Mouse (Mus musculus) intestine, embryonic 15.5 days (tissue): ENCODE results near the gene Tagap1. TPM values are rescaled to one million over a fixed set of nuclear protein-coding genes. Genes with fewer than 3 reads are reported as not detected.
"Not testable (repeated sequence)": the region's sequence is repeated elsewhere in the genome, so short reads cannot be mapped to it uniquely, and the experiment has no call there.

Experiments
- ATAC-seq: fragments of 200-750 bp; cut with Nextera tagmentation; 2 replicates; pipeline ENCODE4 v1.8.0; 2017; ENCODE audit warnings: moderate TSS enrichment, moderate library complexity
- H3K27ac ChIP-seq: fragments of 300-500 bp; sonication (generic); 2 replicates; pipeline ENCODE4 v1.5.1; 2015; ENCODE audit warnings: mild to moderate bottlenecking, inconsistent platforms
- H3K27me3 ChIP-seq: fragments of 300-500 bp; sonication (generic); replicated peaks from 2 replicates; pipeline ENCODE4 v1.6.1; 2015; ENCODE audit warnings: inconsistent platforms
- H3K36me3 ChIP-seq: fragments of 300-500 bp; sonication (generic); 2 replicates; pipeline ENCODE4 v1.6.1; 2015; ENCODE audit warnings: inconsistent platforms
- H3K4me1 ChIP-seq: fragments of 300-500 bp; sonication (generic); replicated peaks from 2 replicates; pipeline ENCODE4 v1.6.1; 2015; ENCODE audit warnings: inconsistent platforms
- H3K4me2 ChIP-seq: fragments of 300-500 bp; sonication (generic); replicated peaks from 2 replicates; pipeline ENCODE4 v1.6.1; 2015; ENCODE audit warnings: mild to moderate bottlenecking, inconsistent platforms
- H3K4me3 ChIP-seq: fragments of 300-500 bp; sonication (generic); replicated peaks from 2 replicates; pipeline ENCODE4 v1.5.1; 2015; ENCODE audit warnings: inconsistent platforms
- H3K9ac ChIP-seq: fragments of 300-500 bp; sonication (generic); 2 replicates; pipeline ENCODE4 v1.6.1; 2015; ENCODE audit warnings: inconsistent platforms
- H3K9me3 ChIP-seq: fragments of 300-500 bp; sonication (generic); 2 replicates; pipeline ENCODE4 v1.6.1; 2016; ENCODE audit warnings: inconsistent platforms
- WGBS: fragments of 180-500 bp; shearing (Covaris S2); methylation state at CpG from one replicate; pipeline ENCODE4 v1.1.7; 2015; 5-methylcytosine and 5-hydroxymethylcytosine counted together
- polyA plus RNA-seq: library from polyadenylated mRNA; unstranded; fragments of >200 nt; fragmentation: Nextera tagmentation; extraction: Ambion mirVana; gene quantifications from 2 replicates; pipeline ENCODE4 v1.2.1, GENCODE M21; 2015

The Tagap1 gene
- polyA plus RNA-seq, 1 experiment from 2014 or later: 46.3 TPM

GRCm38 (mm10) chr17:6959543-6960259 is 1.3 kb downstream of the Tagap1 start:
- not testable (repeated sequence) for H3K4me1 ChIP-seq, H3K27ac ChIP-seq, ATAC-seq, H3K36me3 ChIP-seq, H3K9ac ChIP-seq, H3K9me3 ChIP-seq, H3K27me3 ChIP-seq
- H3K4me3 ChIP-seq: peak overlapping the region; percentile 49; the same call in 1 of the 2 replicates
- WGBS: 48% methylated on average over 5 of the region's 6 CpGs
- peak overlapping the region; percentile 42 for H3K4me2 ChIP-seq

GRCm38 (mm10) chr17:6958881-6959280 is 2.1 kb downstream of the Tagap1 start:
- not testable (repeated sequence) for H3K27ac ChIP-seq, H3K9ac ChIP-seq, H3K4me2 ChIP-seq, H3K9me3 ChIP-seq, H3K4me3 ChIP-seq, H3K27me3 ChIP-seq, ATAC-seq, H3K4me1 ChIP-seq, H3K36me3 ChIP-seq
- WGBS: 81% methylated on average over 7 of the region's 8 CpGs

GRCm38 (mm10) chr17:6948769-6949228 is 12.2 kb downstream of the Tagap1 start:
- not testable (repeated sequence) for H3K36me3 ChIP-seq, H3K4me1 ChIP-seq, H3K9me3 ChIP-seq, H3K27me3 ChIP-seq
- peak overlapping the region; percentile 88 for H3K27ac ChIP-seq
- peak overlapping the region; percentile 61 for H3K4me2 ChIP-seq
- WGBS: 9% methylated on average over 9 of the region's 9 CpGs
- H3K4me3 ChIP-seq: peak overlapping the region; percentile 61
- peak overlapping the region; percentile 56 for H3K9ac ChIP-seq
- peak; percentile 54 for ATAC-seq

- peak within 1 kb of the TSS; percentile 61 for H3K4me3 ChIP-seq
- under 1% methylated on average over 73 of the region's 73 CpGs for whole genome bisulfite sequencing
Measured at GRCm38 (mm10) chr17:6947984-6948768, 12.8 kb downstream of the Tagap1 start, which contains the start of gene Rsph3b. TSS of gene Rsph3b (minus strand) at chr17:6948682.

GRCm38 (mm10) chr17:6947637-6947983 is 13.3 kb downstream of the Tagap1 start:
- not testable (repeated sequence) for H3K27ac ChIP-seq, ATAC-seq, H3K36me3 ChIP-seq, H3K4me1 ChIP-seq, H3K9ac ChIP-seq, H3K27me3 ChIP-seq, H3K9me3 ChIP-seq
- Histone ChIP-seq H3K4me2 (peak overlapping the region; percentile 61), H3K4me3 (peak overlapping the region; percentile 61)
- no CpG with 5 or more reads among the region's 8 CpGs for WGBS

More at GRCm38 (mm10) chr17:6947984-6948768, 12.8 kb downstream of the Tagap1 start, which contains the start of gene Rsph3b:
- Histone ChIP-seq H3K9ac (peak within 1 kb of the TSS; percentile 56), H3K27ac (peak within 1 kb of the TSS; percentile 88), H3K4me2 (peak within 1 kb of the TSS; percentile 61)
- H3K4me1 ChIP-seq, H3K36me3 ChIP-seq, H3K9me3 ChIP-seq, H3K27me3 ChIP-seq: not testable (repeated sequence)
- peak; percentile 97 for ATAC-seq

- not testable (repeated sequence) for H3K36me3 ChIP-seq, H3K27me3 ChIP-seq, H3K27ac ChIP-seq, H3K9me3 ChIP-seq, H3K4me2 ChIP-seq, H3K9ac ChIP-seq, H3K4me3 ChIP-seq, H3K4me1 ChIP-seq, ATAC-seq
- no CpG with 5 or more reads among the region's 4 CpGs for WGBS
Measured at GRCm38 (mm10) chr17:6942560-6942959, 18.4 kb downstream of the Tagap1 start.

- H3K4me3 ChIP-seq, H3K36me3 ChIP-seq, H3K27ac ChIP-seq, H3K4me1 ChIP-seq, H3K9ac ChIP-seq, ATAC-seq, H3K27me3 ChIP-seq, H3K9me3 ChIP-seq, H3K4me2 ChIP-seq: not testable (repeated sequence)
- WGBS: 81% methylated on average over 7 of the region's 7 CpGs
Measured at GRCm38 (mm10) chr17:6931625-6932024, 29.3 kb downstream of the Tagap1 start.

- 78% methylated on average over 7 of the region's 7 CpGs for WGBS
- H3K27me3 ChIP-seq, H3K4me2 ChIP-seq, H3K27ac ChIP-seq, H3K36me3 ChIP-seq, H3K9ac ChIP-seq, H3K4me3 ChIP-seq, H3K4me1 ChIP-seq, ATAC-seq, H3K9me3 ChIP-seq: not testable (repeated sequence)
Measured at GRCm38 (mm10) chr17:6920351-6920894, 40.5 kb downstream of the Tagap1 start.

GRCm38 (mm10) chr17:6919388-6919787 is 41.6 kb downstream of the Tagap1 start:
- H3K9me3 ChIP-seq, H3K4me3 ChIP-seq, H3K27ac ChIP-seq, H3K4me2 ChIP-seq, H3K27me3 ChIP-seq, H3K4me1 ChIP-seq, H3K9ac ChIP-seq, ATAC-seq, H3K36me3 ChIP-seq: not testable (repeated sequence)
- 93% methylated on average over 3 of the region's 3 CpGs for WGBS

- not testable (repeated sequence) for H3K36me3 ChIP-seq, H3K9ac ChIP-seq, H3K27ac ChIP-seq, H3K4me3 ChIP-seq, H3K4me1 ChIP-seq, ATAC-seq, H3K9me3 ChIP-seq, H3K4me2 ChIP-seq, H3K27me3 ChIP-seq
- 88% methylated on average over 4 of the region's 4 CpGs for WGBS
Measured at GRCm38 (mm10) chr17:6915282-6915681, 45.7 kb downstream of the Tagap1 start.

GRCm38 (mm10) chr17:6914066-6914465 is 46.9 kb downstream of the Tagap1 start:
- H3K4me3 ChIP-seq, H3K27me3 ChIP-seq, H3K9ac ChIP-seq, H3K36me3 ChIP-seq, H3K4me1 ChIP-seq, H3K9me3 ChIP-seq, H3K27ac ChIP-seq, H3K4me2 ChIP-seq: not testable (repeated sequence)
- WGBS: 67% methylated on average over 2 of the region's 6 CpGs
- peak; percentile 59 for ATAC-seq
